In genomic region chr6:119057076-119057479, GRCm38 (mm10) we compare ENCODE assay signal across 8 mouse cellular contexts.
DNase-seq lines count a peak whose midpoint lies in the region; ATAC-seq and TF ChIP-seq lines count a peak whose summit lies in the region.

No protein-coding gene starts in this region.

- WGBS in hindbrain, embryonic 14.5 days: 76% methylated on average over 15 of the region's 15 CpGs

- peak; percentile 59; the same call in 1 of the 2 replicates for ATAC-seq in hindbrain, embryonic 14.5 days (ENCODE audit: low FRiP score)

- H3K9ac ChIP-seq in hindbrain, embryonic 14.5 days: no peak overlapping the region

- no peaks in the 10 kb centered on the region for H3K27me3 ChIP-seq in hindbrain, embryonic 14.5 days (ENCODE audit: control insufficient read depth, insufficient read depth, low read length)

- peak; percentile 32 for DNase-seq in gastrocnemius, adult 2 months
- no peak for DNase-seq in gastrocnemius, postnatal 36 days
- DNase-seq in right cerebral cortex, adult 18-20 months: peak; percentile 51
- DNase-seq in right cerebral cortex, postnatal 36 days (ENCODE audit: low spot score in 2 of 2): no peak
- DNase-seq in hindbrain, embryonic 14.5 days (ENCODE audit: low spot score): peak; percentile 44
- peak; percentile 38 for DNase-seq in right cerebral cortex, postnatal 25 days
- no peak for DNase-seq in kidney, adult 9 months
- no peak for DNase-seq in spleen, postnatal 10 days (ENCODE audit: low spot score in 2 of 2)

- H3K9me3 ChIP-seq in hindbrain, embryonic 14.5 days (ENCODE audit: control insufficient read depth, low read length): no peaks in the 10 kb centered on the region

- peak overlapping the region; percentile 15; the same call in 1 of the 2 replicates for H3K4me2 ChIP-seq in hindbrain, embryonic 14.5 days (replicated peaks)

- peaks cover 13% of the 10 kb centered on the region; the same call in 1 of the 2 replicates for H3K36me3 ChIP-seq in hindbrain, embryonic 14.5 days (replicated peaks; ENCODE audit: control insufficient read depth, insufficient read depth)

- intact Hi-C loops in gastrocnemius, adult 2 months (cut with DNase I): no loop called here
- intact Hi-C loops in gastrocnemius, postnatal 36 days (cut with DNase I): no loop called here

- TF ChIP-seq CTCF in gastrocnemius, adult 2 months (IDR thresholded peaks at IDR 0.05): no peak

- H3K4me3 ChIP-seq in gastrocnemius, adult 2 months: peak overlapping the region; percentile 32; the same call in 1 of the 2 replicates
- no peak overlapping the region for H3K4me3 ChIP-seq in hindbrain, embryonic 14.5 days (replicated peaks; ENCODE audit: low read length)

- no peak overlapping the region for H3K27ac ChIP-seq in gastrocnemius, adult 2 months
- H3K27ac ChIP-seq in hindbrain, embryonic 14.5 days: no peak overlapping the region

- peaks cover 2% of the 10 kb centered on the region; the same call in 1 of the 2 replicates for H3K4me1 ChIP-seq in hindbrain, embryonic 14.5 days (replicated peaks; ENCODE audit: control insufficient read depth, insufficient read depth, low read length)

Comparison
In these comparisons a context has a peak if more than half of its experiments do, and no peak if none do; other contexts are left out.
1. DNase-seq: peak in gastrocnemius, adult 2 months (single experiment), right cerebral cortex, adult 18-20 months (single experiment), hindbrain, embryonic 14.5 days (single experiment) and right cerebral cortex, postnatal 25 days (single experiment); none in gastrocnemius, postnatal 36 days (0 of 2), right cerebral cortex, postnatal 36 days (0 of 2), kidney, adult 9 months (single experiment) and spleen, postnatal 10 days (0 of 2).